Mouse (Mus musculus) thymus, adult 2 months (tissue): ENCODE measurements around the gene Bhlhe41. TPM values are rescaled to one million over a fixed set of nuclear protein-coding genes. Genes with fewer than 3 reads are reported as not detected.

Source experiments
- DNase-seq: peaks from one replicate; pipeline ENCODE4 v3.0.0; 2021
- H3K27ac ChIP-seq: fragments of 200-500 bp; 2 replicates; pipeline ENCODE4 v1.5.1; 2012; ENCODE audit warnings: low read length, control low read depth; ENCODE audit not compliant: control insufficient read depth, insufficient read depth
- H3K27me3 ChIP-seq: fragments of 200-500 bp; 2 replicates; pipeline ENCODE4 v1.6.1; 2012; ENCODE audit warnings: mild to moderate bottlenecking, low read length, moderate library complexity, mixed read lengths; ENCODE audit not compliant: control insufficient read depth, insufficient read depth
- H3K36me3 ChIP-seq: fragments of 200-500 bp; 2 replicates; pipeline ENCODE4 v1.6.1; 2012; ENCODE audit warnings: mild to moderate bottlenecking, low read length, moderate library complexity; ENCODE audit not compliant: control insufficient read depth, insufficient read depth
- H3K4me1 ChIP-seq: fragments of 200-500 bp; replicated peaks from 2 replicates; pipeline ENCODE4 v1.6.1; 2012; ENCODE audit warnings: low read length; ENCODE audit not compliant: control insufficient read depth, insufficient read depth
- H3K4me3 ChIP-seq: fragments of 200-500 bp; 2 replicates; pipeline ENCODE4 v1.5.1; 2012; ENCODE audit warnings: mild to moderate bottlenecking, low read length, control low read depth, moderate library complexity; ENCODE audit not compliant: control insufficient read depth, insufficient read depth
- CTCF ChIP-seq: fragments of 200-500 bp; IDR thresholded peaks from 2 replicates; pipeline ENCODE4 v1.5.1; 2012; ENCODE audit warnings: mild to moderate bottlenecking, control low read depth, low read length, moderate library complexity, borderline replicate concordance; ENCODE audit not compliant: control insufficient read depth, poor library complexity, insufficient read depth; ENCODE audit errors: extremely low read depth
- POLR2A ChIP-seq: fragments of 200-500 bp; IDR thresholded peaks from 2 replicates; pipeline ENCODE4 v1.6.1; 2012; ENCODE audit warnings: mild to moderate bottlenecking, low read length, control low read depth, moderate library complexity; ENCODE audit not compliant: control insufficient read depth, poor library complexity, insufficient read depth; ENCODE audit errors: extremely low read depth
- WGBS: fragments of 180-500 bp; shearing (Covaris S2); methylation state at CpG from one replicate; pipeline ENCODE4 v1.1.7; 2018; 5-methylcytosine and 5-hydroxymethylcytosine counted together
- polyA plus RNA-seq: library from polyadenylated mRNA; depleted of rRNA; stranded (reverse); fragments of >200 nt; gene quantifications from 2 replicates; pipeline ENCODE4 v1.2.3, GENCODE M21; 2012

Gene Bhlhe41
- polyA plus RNA-seq, 1 experiment, result 10.5 TPM

DNA sequence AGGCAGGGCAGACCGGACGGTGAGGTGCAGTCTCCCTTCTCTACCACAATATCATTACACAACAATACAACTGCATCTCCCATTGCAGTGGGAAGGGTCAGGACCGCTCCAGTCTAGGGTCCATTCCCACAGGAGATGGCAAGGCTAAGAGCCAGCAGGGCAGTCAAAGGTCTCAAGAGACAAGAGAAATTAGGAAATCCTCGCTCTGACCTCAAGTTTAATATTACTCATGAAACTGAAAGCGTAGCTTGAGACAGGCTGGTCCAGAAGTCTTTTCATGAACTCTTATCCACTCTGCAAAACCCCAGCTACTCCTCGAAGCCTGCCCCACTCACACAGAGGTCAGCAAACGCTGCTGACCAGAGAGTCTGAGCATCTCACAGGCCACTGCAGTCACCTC lies 7.9 kb downstream of the Bhlhe41 start:
- 94% methylated on average over 7 of the region's 7 CpGs for WGBS
- DNase-seq, result no peak
- H3K4me1 ChIP-seq, result peaks cover 28% of the 10 kb centered on the region
- no peaks in the 10 kb centered on the region for H3K36me3 ChIP-seq
- no peak for TF ChIP-seq POLR2A
- TF ChIP-seq CTCF, result no peak
- H3K27ac ChIP-seq, result no peak overlapping the region
- H3K4me3 ChIP-seq, result no peak overlapping the region
- H3K27me3 ChIP-seq, result 0 out of 2 replicates have a peak, but pooled peaks cover under 1% of the 10 kb centered on the region

DNA sequence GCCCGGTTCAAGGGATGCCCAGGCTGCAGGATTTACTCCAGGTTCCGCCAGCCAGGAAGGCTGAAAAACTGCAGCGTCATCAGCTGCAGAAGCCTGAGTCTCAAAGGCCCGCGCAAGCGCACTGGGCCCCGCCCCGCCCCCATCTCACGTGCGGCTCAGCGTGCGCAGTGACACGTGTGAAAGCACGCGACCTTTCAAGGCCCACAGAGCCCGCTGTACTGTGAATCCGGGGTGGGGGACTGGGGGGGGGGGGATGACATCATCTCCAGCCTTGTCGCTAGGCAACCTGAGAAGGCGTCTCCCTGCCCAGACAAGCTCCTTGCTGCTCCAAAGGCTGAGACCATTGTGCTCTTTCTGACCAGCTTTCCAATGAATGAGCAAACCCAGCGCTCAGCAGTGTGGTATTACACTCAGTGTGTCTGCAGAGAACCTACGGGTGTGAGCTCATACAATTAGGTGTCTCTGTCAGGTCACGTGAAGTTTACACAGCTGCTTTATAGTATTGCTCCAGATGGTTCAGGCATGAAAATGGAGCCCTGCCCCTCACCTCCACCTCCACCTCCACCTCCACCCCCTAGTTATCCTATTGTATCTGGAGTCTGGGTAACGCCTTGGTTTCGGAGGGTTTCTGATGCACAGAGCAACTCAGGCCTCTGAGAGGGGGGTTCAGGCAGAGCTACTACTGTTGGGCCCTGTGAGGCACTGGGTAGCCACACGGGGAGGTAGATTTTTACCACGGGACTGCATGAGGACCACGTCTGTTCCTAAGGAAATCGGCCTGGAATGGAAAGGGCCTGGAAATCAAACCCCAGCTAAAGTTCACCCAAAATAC lies 9.4 kb downstream of the Bhlhe41 start:
- TF ChIP-seq CTCF (no peak), POLR2A (no peak)
- Histone ChIP-seq H3K27me3 (no peaks in the 10 kb centered on the region), H3K4me3 (no peak overlapping the region), H3K36me3 (no peaks in the 10 kb centered on the region), H3K27ac (no peak overlapping the region), H3K4me1 (peaks cover 28% of the 10 kb centered on the region)
- 25% methylated on average over 28 of the region's 28 CpGs for WGBS
- DNase-seq, result peak; percentile 91

DNA sequence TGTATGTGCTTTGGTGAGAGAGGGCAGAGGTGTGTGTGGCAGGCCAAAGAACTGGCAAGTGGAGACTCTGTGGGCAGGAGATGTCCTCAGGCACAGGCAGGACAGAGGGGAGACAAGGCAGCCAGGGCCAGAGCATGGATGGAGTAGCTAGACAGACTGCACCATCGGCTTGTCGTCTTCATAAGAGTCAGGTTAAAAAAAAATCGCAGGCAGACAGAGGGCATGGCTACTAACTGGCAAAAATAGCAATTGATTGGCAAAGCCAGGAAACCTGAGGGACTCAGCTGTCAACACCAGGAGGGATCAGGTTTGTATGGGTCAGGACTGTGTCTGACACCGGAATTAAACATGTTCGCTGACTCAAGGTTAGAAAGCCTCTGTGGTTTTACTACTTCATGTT lies 10.6 kb downstream of the Bhlhe41 start:
- Histone ChIP-seq H3K4me3 (no peak overlapping the region), H3K4me1 (peaks cover 28% of the 10 kb centered on the region), H3K36me3 (no peaks in the 10 kb centered on the region), H3K27me3 (no peaks in the 10 kb centered on the region), H3K27ac (peak overlapping the region; percentile 31; the same call in 1 of the 2 replicates)
- TF ChIP-seq CTCF (no peak), POLR2A (no peak)
- 66% methylated on average over 5 of the region's 5 CpGs for WGBS
- no peak for DNase-seq

DNA sequence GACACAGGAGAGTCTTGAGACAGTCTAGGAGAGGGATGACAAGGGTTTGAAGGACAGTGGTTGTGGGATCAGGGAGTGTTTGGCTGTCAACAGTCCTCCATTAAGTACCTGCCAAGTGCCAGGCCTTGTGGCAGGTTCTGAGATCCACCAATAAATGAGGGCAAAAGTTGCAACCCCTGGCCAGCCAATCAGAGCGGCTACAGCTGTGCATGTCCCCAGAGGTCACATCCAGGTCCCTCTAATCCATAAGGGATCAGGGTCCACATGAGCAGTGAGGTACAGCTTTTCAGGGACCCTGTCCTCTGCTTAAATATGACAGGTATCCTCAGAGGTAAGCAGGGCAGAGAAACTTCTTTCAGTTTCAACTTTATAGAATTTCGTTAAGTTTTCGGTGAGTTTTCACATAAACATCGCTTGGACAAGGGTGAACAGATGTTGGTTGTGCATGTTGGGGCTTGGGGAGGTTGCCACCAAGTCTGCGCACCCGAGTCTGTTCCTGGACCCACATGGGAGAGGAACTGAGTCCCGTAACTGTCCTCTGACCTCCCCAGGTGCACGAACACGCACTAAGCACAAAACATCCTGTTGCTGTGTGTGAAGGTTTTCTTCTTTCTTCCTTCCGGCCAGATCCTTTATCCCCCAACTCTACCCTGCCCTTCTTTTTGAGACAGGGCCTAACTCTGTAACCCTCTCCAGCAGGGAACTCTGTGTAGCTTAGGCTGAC lies 11.8 kb downstream of the Bhlhe41 start:
- Histone ChIP-seq H3K36me3 (no peaks in the 10 kb centered on the region), H3K4me1 (peaks cover 28% of the 10 kb centered on the region), H3K4me3 (peak overlapping the region; percentile 4; the same call in 1 of the 2 replicates), H3K27me3 (no peaks in the 10 kb centered on the region), H3K27ac (peak overlapping the region; percentile 35)
- DNase-seq, result no peak
- TF ChIP-seq CTCF (no peak), POLR2A (no peak)
- 47% methylated on average over 10 of the region's 10 CpGs for WGBS

DNA sequence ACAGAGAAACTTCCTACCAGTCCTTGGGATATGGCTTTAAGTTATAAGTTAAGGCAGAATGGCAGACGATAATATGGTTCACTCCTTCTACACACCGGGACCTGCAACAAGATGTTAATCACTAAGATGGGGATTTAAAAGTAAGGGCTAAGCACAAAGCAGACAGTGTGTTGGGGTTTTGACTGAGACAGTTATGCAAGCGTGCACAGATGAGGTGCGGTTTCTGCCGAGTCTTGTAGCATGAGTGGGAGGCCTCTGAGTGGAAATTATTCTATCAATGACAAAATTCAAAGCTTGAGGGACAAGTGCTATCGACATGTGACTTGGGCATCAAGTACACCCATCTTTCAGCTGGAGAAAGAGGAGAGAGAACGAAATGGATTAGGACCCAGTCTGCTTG lies 12.7 kb downstream of the Bhlhe41 start:
- TF ChIP-seq CTCF (no peak), POLR2A (no peak)
- no peak for DNase-seq

DNA sequence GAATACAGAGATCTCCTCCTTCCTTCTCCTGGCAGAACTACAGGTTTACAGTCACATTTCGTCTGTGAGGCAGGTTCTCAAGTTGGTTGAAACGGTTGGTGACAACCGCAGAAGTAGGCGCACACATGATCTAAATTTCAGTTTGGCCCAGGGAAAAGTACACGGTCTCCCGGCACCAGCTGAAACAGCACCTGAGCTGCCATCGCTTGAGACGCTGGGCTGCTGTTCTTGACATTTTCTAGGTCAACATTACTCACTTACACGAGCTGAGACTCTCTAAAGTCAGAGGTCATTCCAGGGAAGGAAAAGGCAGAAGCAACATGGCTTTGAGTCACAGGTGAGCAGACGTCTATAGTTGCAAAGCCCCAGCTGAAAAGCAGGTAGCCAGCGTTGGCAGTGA lies 13.4 kb downstream of the Bhlhe41 start:
- no peak overlapping the region for H3K27ac ChIP-seq
- no peak for DNase-seq
- no peak for TF ChIP-seq POLR2A
- TF ChIP-seq CTCF, result no peak
- peaks cover 31% of the 10 kb centered on the region for H3K4me1 ChIP-seq
- H3K4me3 ChIP-seq, result no peak overlapping the region
- WGBS, result 91% methylated on average over 11 of the region's 11 CpGs
- H3K27me3 ChIP-seq, result no peaks in the 10 kb centered on the region
- no peaks in the 10 kb centered on the region for H3K36me3 ChIP-seq

More for the DNA sequence above, 12.7 kb downstream of the Bhlhe41 start:
- Histone ChIP-seq H3K27me3 (no peaks in the 10 kb centered on the region), H3K4me3 (no peak overlapping the region), H3K36me3 (no peaks in the 10 kb centered on the region), H3K4me1 (peaks cover 29% of the 10 kb centered on the region), H3K27ac (no peak overlapping the region)
- 98% methylated on average over 7 of the region's 7 CpGs for WGBS
